Mouse (Mus musculus): ENCODE results near the gene Fgr. TPM values are rescaled to one million over a fixed set of nuclear protein-coding genes. Genes with fewer than 3 reads are reported as not detected.

Fgr gene
- total RNA-seq, 2 experiments from 2014 or later = 2.4 TPM; not detected in 1

GRCm38 (mm10) chr4:133028193-133028592 is 54.3 kb downstream of the Fgr start:
- no peak for ATAC-seq (replicated peaks; ENCODE audit: poor library complexity, severe bottlenecking)

GRCm38 (mm10) chr4:133028875-133029274 is 55.0 kb downstream of the Fgr start:
- ATAC-seq (replicated peaks; ENCODE audit: poor library complexity, severe bottlenecking) = no peak

- ATAC-seq (replicated peaks; ENCODE audit: poor library complexity, severe bottlenecking) = no peak
These were observed 58.7 kb downstream of the Fgr start for GRCm38 (mm10) chr4:133032410-133033095.

DNA sequence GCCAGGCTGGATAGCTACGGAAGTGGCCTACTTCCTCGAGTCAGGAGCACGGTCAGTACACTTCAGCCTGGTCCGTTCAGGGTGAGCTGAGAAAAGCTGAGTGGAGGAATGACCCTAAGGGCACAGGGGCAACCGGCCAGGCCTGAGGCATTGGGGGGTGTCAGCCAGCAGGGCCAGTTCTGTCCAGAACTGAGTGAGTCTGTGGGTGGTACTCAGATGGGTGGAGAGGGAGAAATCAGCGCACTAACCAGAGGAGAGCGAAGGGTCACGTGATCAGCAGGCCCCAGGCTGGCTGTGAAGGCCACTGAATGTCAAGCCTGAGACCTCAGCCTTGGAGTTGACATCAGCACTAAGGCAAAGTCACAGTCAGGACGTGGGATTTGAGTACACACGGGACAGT is 60.6 kb downstream of the Fgr start:
- no peak for ATAC-seq (replicated peaks; ENCODE audit: poor library complexity, severe bottlenecking)

GRCm38 (mm10) chr4:133035446-133035845 is 61.6 kb downstream of the Fgr start:
- no peak for ATAC-seq (replicated peaks; ENCODE audit: poor library complexity, severe bottlenecking)

DNA sequence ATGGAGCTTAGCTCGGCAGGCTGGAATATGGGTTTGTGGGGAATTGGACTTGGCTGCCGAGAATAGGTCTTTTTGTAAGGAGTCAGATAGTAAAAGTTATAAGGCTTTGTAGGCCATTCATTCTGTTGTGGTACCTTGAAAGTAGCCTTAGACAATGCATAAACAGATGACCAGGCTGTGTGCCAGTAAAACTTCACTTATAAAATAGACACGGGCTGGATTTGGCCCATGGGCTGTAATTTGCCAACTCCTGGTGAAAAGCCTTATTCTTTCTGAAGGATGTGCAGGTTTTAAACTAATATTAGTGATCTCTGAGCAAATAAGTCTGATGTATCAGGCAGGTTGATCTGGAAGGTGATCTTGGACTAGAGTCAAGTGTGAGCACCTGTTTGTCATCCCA is 62.1 kb downstream of the Fgr start:
- ATAC-seq (replicated peaks; ENCODE audit: poor library complexity, severe bottlenecking) = no peak

DNA sequence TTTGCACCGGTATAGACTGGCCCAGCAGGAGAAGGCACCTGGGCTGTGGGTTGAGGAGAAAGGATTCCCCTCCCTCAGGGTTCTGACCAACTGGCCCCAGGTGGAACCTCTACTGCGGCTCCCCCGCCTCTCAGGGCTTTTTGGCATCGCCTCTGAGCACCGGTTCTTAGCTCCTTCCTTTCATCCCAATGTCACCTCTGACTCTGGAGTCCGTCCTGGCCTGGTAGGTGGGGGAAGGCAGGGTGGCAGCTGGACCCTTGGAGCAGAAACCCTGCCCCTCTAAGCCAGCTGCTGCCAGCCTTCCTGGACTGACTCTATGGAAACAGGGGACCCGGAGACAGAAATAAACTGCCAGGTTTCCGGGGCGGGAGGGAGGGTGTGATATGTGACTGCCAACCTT is 63.4 kb downstream of the Fgr start:
- no peak for ATAC-seq (replicated peaks; ENCODE audit: poor library complexity, severe bottlenecking)

- no peak for ATAC-seq (replicated peaks; ENCODE audit: poor library complexity, severe bottlenecking)
These were observed 63.9 kb downstream of the Fgr start for GRCm38 (mm10) chr4:133037798-133038197.

- ATAC-seq (replicated peaks; ENCODE audit: poor library complexity, severe bottlenecking) = peak; percentile 51; the same call in 1 of the 2 replicates
These were observed 64.7 kb downstream of the Fgr start for GRCm38 (mm10) chr4:133038521-133039115.

GRCm38 (mm10) chr4:133039116-133039819 is 65.4 kb downstream of the Fgr start:
- ATAC-seq (replicated peaks; ENCODE audit: poor library complexity, severe bottlenecking) = no peak; the same call in 1 of the 2 replicates

- ATAC-seq (replicated peaks; ENCODE audit: poor library complexity, severe bottlenecking) = no peak
These were observed 65.9 kb downstream of the Fgr start for GRCm38 (mm10) chr4:133039832-133040231.

- ATAC-seq (replicated peaks; ENCODE audit: poor library complexity, severe bottlenecking) = no peak
These were observed 66.5 kb downstream of the Fgr start for GRCm38 (mm10) chr4:133040241-133040904.

- no peak for ATAC-seq (replicated peaks; ENCODE audit: poor library complexity, severe bottlenecking)
These were observed 68.3 kb downstream of the Fgr start for GRCm38 (mm10) chr4:133042244-133042643.

- ATAC-seq (replicated peaks; ENCODE audit: poor library complexity, severe bottlenecking) = no peak
These were observed 69.0 kb downstream of the Fgr start for GRCm38 (mm10) chr4:133042651-133043635.

GRCm38 (mm10) chr4:133043798-133044646 is 70.1 kb downstream of the Fgr start:
- ATAC-seq (replicated peaks; ENCODE audit: poor library complexity, severe bottlenecking) = no peak

GRCm38 (mm10) chr4:133044647-133045094 is 70.8 kb downstream of the Fgr start:
- no peak for ATAC-seq (replicated peaks; ENCODE audit: poor library complexity, severe bottlenecking)

GRCm38 (mm10) chr4:133045771-133046474 is 72.0 kb downstream of the Fgr start:
- no peak for ATAC-seq (replicated peaks; ENCODE audit: poor library complexity, severe bottlenecking)

GRCm38 (mm10) chr4:133046691-133047352 is 72.9 kb downstream of the Fgr start:
- ATAC-seq (replicated peaks; ENCODE audit: poor library complexity, severe bottlenecking) = no peak
